Mouse (Mus musculus) cerebellum, postnatal 25 days (tissue): ENCODE measurements around the gene Alkbh4.

Experiments
- DNase-seq, 2 experiments: peaks; one replicate each; pipeline ENCODE4 v3.0.0; 2021; ENCODE audit warnings: mixed read lengths in 2 of 2

Alkbh4 gene

DNA sequence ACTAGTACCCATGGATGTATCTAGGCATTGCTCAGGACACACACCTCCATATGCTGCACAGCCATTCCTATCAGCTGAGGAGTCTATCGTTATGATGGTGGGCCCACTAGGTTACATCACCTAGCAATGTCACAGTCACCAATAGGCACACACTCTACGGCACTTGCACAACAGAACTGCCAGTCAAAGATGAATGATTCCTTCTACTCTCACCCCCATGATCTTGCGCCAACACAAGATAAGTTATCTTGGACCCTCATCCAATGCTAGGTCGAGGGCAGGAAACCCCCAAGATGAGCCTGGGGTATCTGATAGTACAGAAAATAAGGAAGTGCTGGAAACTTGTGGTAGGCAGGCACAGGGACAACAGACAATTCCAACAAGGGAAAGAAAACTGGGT, 46.9 kb downstream of the Alkbh4 start:
- DNase-seq = no peak

DNA sequence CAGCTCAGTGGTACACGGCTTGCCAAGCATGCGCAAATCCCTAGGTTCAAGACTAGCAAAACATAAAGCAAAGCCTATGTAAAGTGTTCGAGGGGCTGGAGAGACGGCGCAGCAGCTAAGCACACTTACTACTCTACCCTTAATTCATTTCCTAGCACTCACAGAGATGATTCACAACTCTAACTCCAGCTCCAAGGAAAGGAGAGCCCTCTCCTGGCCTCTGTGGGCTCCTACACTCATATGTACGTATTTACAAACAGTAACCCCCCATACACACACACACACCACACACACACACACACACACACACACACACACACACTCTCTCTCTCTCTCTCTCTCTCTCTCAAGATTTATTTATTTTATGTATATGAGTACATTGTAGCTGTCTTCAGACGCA, 47.8 kb downstream of the Alkbh4 start:
- no peak for DNase-seq

DNA sequence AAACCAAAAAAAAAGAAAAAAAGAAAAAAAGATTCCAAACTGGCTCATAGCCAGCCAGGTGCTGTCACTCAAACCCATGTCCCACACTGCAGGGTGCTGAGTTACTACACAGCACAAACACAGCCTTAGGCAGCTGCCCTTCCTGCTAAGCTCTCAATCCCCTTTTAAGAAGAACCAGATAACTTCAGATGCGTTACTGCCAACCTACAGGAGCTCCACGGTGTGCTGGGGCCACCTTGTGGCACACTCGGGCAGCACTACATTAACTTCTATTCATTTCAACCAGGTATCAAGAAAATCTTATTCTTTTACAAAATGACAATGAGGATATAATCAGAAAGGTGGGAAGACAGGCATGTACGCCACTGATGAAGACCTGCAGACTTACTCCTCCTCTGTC, 50.8 kb downstream of the Alkbh4 start:
- DNase-seq = peak; percentile 64 to 76
